Mouse (Mus musculus) embryonic facial prominence, embryonic 15.5 days (tissue): ENCODE data around the gene Mrpl10. TPM values are rescaled to one million over a fixed set of nuclear protein-coding genes. Genes with fewer than 3 reads are reported as not detected.

ENCODE experiments used
- ATAC-seq: fragments of 200-750 bp; cut with Nextera tagmentation; 2 replicates; pipeline ENCODE4 v1.8.0; 2017; ENCODE audit warnings: low read depth, moderate TSS enrichment; ENCODE audit not compliant: insufficient number of reproducible peaks, low FRiP score, low TSS enrichment
- H3K27ac ChIP-seq: fragments of 300-500 bp; sonication (generic); replicated peaks from 2 replicates; pipeline ENCODE4 v1.5.1; 2015; ENCODE audit warnings: mild to moderate bottlenecking, inconsistent platforms
- H3K27me3 ChIP-seq: fragments of 300-500 bp; sonication (generic); 2 replicates; pipeline ENCODE4 v1.6.1; 2015; ENCODE audit warnings: inconsistent platforms
- H3K36me3 ChIP-seq: fragments of 300-500 bp; sonication (generic); 2 replicates; pipeline ENCODE4 v1.6.1; 2015; ENCODE audit warnings: mild to moderate bottlenecking, inconsistent platforms
- H3K4me1 ChIP-seq: fragments of 300-500 bp; sonication (generic); 2 replicates; pipeline ENCODE4 v1.6.1; 2015; ENCODE audit warnings: inconsistent platforms
- H3K4me2 ChIP-seq: fragments of 300-500 bp; sonication (generic); replicated peaks from 2 replicates; pipeline ENCODE4 v1.6.1; 2015; ENCODE audit warnings: mild to moderate bottlenecking, inconsistent platforms
- H3K4me3 ChIP-seq: fragments of 300-500 bp; sonication (generic); replicated peaks from 2 replicates; pipeline ENCODE4 v1.5.1; 2015; ENCODE audit warnings: mild to moderate bottlenecking, inconsistent platforms
- H3K9ac ChIP-seq: fragments of 300-500 bp; sonication (generic); 2 replicates; pipeline ENCODE4 v1.6.1; 2015; ENCODE audit warnings: inconsistent platforms
- H3K9me3 ChIP-seq: fragments of 300-500 bp; sonication (generic); replicated peaks from 2 replicates; pipeline ENCODE4 v1.6.1; 2016; ENCODE audit warnings: inconsistent platforms
- WGBS: fragments of 180-500 bp; shearing (Covaris S2); methylation state at CpG from one replicate; pipeline ENCODE4 v1.1.7; 2015; 5-methylcytosine and 5-hydroxymethylcytosine counted together
- polyA plus RNA-seq: library from polyadenylated mRNA; unstranded; fragments of >200 nt; fragmentation: Nextera tagmentation; extraction: Ambion mirVana; gene quantifications from 2 replicates; pipeline ENCODE4 v1.2.1, GENCODE M21; 2015

Gene Mrpl10
- polyA plus RNA-seq, 1 experiment from 2014 or later, result 77.9 TPM

- Histone ChIP-seq H3K27me3 (no peaks in the 10 kb centered on the region), H3K9me3 (no peaks in the 10 kb centered on the region), H3K4me2 (peak overlapping the region; percentile 86), H3K9ac (peak overlapping the region; percentile 80), H3K4me3 (peak overlapping the region; percentile 72), H3K4me1 (peaks cover 25% of the 10 kb centered on the region), H3K36me3 (no peaks in the 10 kb centered on the region), H3K27ac (peak overlapping the region; percentile 86; the same call in 1 of the 2 replicates)
- 17% methylated on average over 15 of the region's 15 CpGs for WGBS
- no peak for ATAC-seq
Measured at GRCm38 (mm10) chr11:97030426-97030825, 10.9 kb upstream of the Mrpl10 start.

- Histone ChIP-seq H3K9me3 (no peaks in the 10 kb centered on the region), H3K4me1 (peaks cover 16% of the 10 kb centered on the region), H3K4me3 (no peak overlapping the region), H3K4me2 (no peak overlapping the region), H3K27me3 (no peaks in the 10 kb centered on the region), H3K9ac (no peak overlapping the region), H3K36me3 (no peaks in the 10 kb centered on the region), H3K27ac (no peak overlapping the region)
- 81% methylated on average over 12 of the region's 12 CpGs for WGBS
- ATAC-seq, result no peak
Measured at GRCm38 (mm10) chr11:97031977-97032376, 9.4 kb upstream of the Mrpl10 start.

- WGBS, result 93% methylated on average over 4 of the region's 4 CpGs
- Histone ChIP-seq H3K4me2 (no peak overlapping the region), H3K4me1 (peaks cover 16% of the 10 kb centered on the region), H3K9ac (no peak overlapping the region), H3K9me3 (no peaks in the 10 kb centered on the region), H3K36me3 (no peaks in the 10 kb centered on the region), H3K27me3 (no peaks in the 10 kb centered on the region), H3K4me3 (no peak overlapping the region), H3K27ac (no peak overlapping the region)
- ATAC-seq, result no peak
Measured at GRCm38 (mm10) chr11:97032499-97032898, 8.9 kb upstream of the Mrpl10 start.

- 83% methylated on average over 4 of the region's 4 CpGs for whole genome bisulfite sequencing
- H3K27me3 ChIP-seq, result no peaks in the 10 kb centered on the region
Measured at GRCm38 (mm10) chr11:97033781-97034180, 7.6 kb upstream of the Mrpl10 start.

GRCm38 (mm10) chr11:97036141-97036540 is 5.2 kb upstream of the Mrpl10 start:
- WGBS, result 68% methylated on average over 5 of the region's 5 CpGs
- Histone ChIP-seq H3K36me3 (no peaks in the 10 kb centered on the region), H3K27me3 (no peaks in the 10 kb centered on the region), H3K4me3 (no peak overlapping the region), H3K27ac (no peak overlapping the region), H3K4me2 (no peak overlapping the region), H3K4me1 (peaks cover 12% of the 10 kb centered on the region; the same call in 1 of the 2 replicates), H3K9ac (no peak overlapping the region), H3K9me3 (no peaks in the 10 kb centered on the region)
- ATAC-seq, result no peak

More at GRCm38 (mm10) chr11:97033781-97034180, 7.6 kb upstream of the Mrpl10 start:
- Histone ChIP-seq H3K9me3 (no peaks in the 10 kb centered on the region), H3K4me2 (no peak overlapping the region), H3K4me3 (no peak overlapping the region), H3K9ac (no peak overlapping the region), H3K36me3 (no peaks in the 10 kb centered on the region), H3K4me1 (peaks cover 16% of the 10 kb centered on the region), H3K27ac (no peak overlapping the region)
- ATAC-seq, result no peak

- Histone ChIP-seq H3K4me1 (peaks cover 16% of the 10 kb centered on the region), H3K36me3 (no peaks in the 10 kb centered on the region), H3K27me3 (no peaks in the 10 kb centered on the region), H3K4me3 (no peak overlapping the region), H3K9me3 (no peaks in the 10 kb centered on the region), H3K27ac (no peak overlapping the region), H3K4me2 (no peak overlapping the region), H3K9ac (no peak overlapping the region)
- 67% methylated on average over 7 of the region's 7 CpGs for WGBS
- ATAC-seq, result no peak
Measured at GRCm38 (mm10) chr11:97038881-97039280, 2.5 kb upstream of the Mrpl10 start.

GRCm38 (mm10) chr11:97040301-97041021 is 899 bp upstream of the Mrpl10 start:
- 47% methylated on average over 12 of the region's 12 CpGs for WGBS
- H3K4me2 ChIP-seq, result peak overlapping the region; percentile 85
- H3K9ac ChIP-seq, result no peak overlapping the region
- no peaks in the 10 kb centered on the region for H3K27me3 ChIP-seq
- H3K4me3 ChIP-seq, result peak overlapping the region; percentile 91
- H3K4me1 ChIP-seq, result peaks cover 16% of the 10 kb centered on the region
- H3K36me3 ChIP-seq, result peaks cover 6% of the 10 kb centered on the region
- H3K9me3 ChIP-seq, result no peaks in the 10 kb centered on the region
- ATAC-seq, result no peak
- H3K27ac ChIP-seq, result no peak overlapping the region

- peaks cover 39% of the 10 kb centered on the region for H3K36me3 ChIP-seq
- ATAC-seq, result no peak
- H3K4me3 ChIP-seq, result no peak overlapping the region
- H3K9ac ChIP-seq, result no peak overlapping the region
- H3K4me2 ChIP-seq, result no peak overlapping the region
- no peaks in the 10 kb centered on the region for H3K27me3 ChIP-seq
- H3K4me1 ChIP-seq, result peaks cover 16% of the 10 kb centered on the region
- H3K27ac ChIP-seq, result no peak overlapping the region
- no peaks in the 10 kb centered on the region for H3K9me3 ChIP-seq
- 94% methylated on average over 8 of the region's 8 CpGs for whole genome bisulfite sequencing
Measured at GRCm38 (mm10) chr11:97044902-97045301, 3.5 kb downstream of the Mrpl10 start.

GRCm38 (mm10) chr11:97045861-97046260 is 4.5 kb downstream of the Mrpl10 start:
- no peaks in the 10 kb centered on the region for H3K27me3 ChIP-seq
- H3K27ac ChIP-seq, result no peak overlapping the region
- 85% methylated on average over 7 of the region's 7 CpGs for WGBS
- peaks cover 39% of the 10 kb centered on the region for H3K36me3 ChIP-seq
- ATAC-seq, result no peak
- no peak overlapping the region for H3K4me2 ChIP-seq
- peaks cover 17% of the 10 kb centered on the region for H3K4me1 ChIP-seq
- H3K9me3 ChIP-seq, result no peaks in the 10 kb centered on the region
- no peak overlapping the region for H3K9ac ChIP-seq
- H3K4me3 ChIP-seq, result no peak overlapping the region

GRCm38 (mm10) chr11:97048090-97048650 is 6.8 kb downstream of the Mrpl10 start:
- H3K4me1 ChIP-seq, result peaks cover 24% of the 10 kb centered on the region
- H3K27me3 ChIP-seq, result no peaks in the 10 kb centered on the region
- no peak overlapping the region for H3K27ac ChIP-seq
- no peak overlapping the region for H3K4me2 ChIP-seq
- WGBS, result 81% methylated on average over 8 of the region's 8 CpGs
- H3K9me3 ChIP-seq, result no peaks in the 10 kb centered on the region
- ATAC-seq, result no peak
- H3K9ac ChIP-seq, result no peak overlapping the region
- H3K4me3 ChIP-seq, result no peak overlapping the region
- peaks cover 45% of the 10 kb centered on the region for H3K36me3 ChIP-seq

GRCm38 (mm10) chr11:97049492-97050085 is 8.2 kb downstream of the Mrpl10 start:
- Histone ChIP-seq H3K4me3 (no peak overlapping the region), H3K4me1 (peaks cover 24% of the 10 kb centered on the region), H3K27me3 (no peaks in the 10 kb centered on the region), H3K27ac (no peak overlapping the region), H3K9me3 (no peaks in the 10 kb centered on the region), H3K9ac (no peak overlapping the region), H3K36me3 (peaks cover 56% of the 10 kb centered on the region), H3K4me2 (no peak overlapping the region)
- WGBS, result 68% methylated on average over 6 of the region's 6 CpGs
- no peak for ATAC-seq
